Mouse (Mus musculus) ES-E14 (cell line): ENCODE data around the gene Ndufa7.

ENCODE experiments used
- CHD2 ChIP-seq: IDR thresholded peaks from 2 replicates; pipeline ENCODE4 v1.6.1; 2014; ENCODE audit warnings: mild to moderate bottlenecking, low read depth, low read length, inconsistent platforms
- HCFC1 ChIP-seq: IDR thresholded peaks from 2 replicates; pipeline ENCODE4 v1.6.1; 2012; ENCODE audit warnings: low read length, inconsistent platforms, borderline replicate concordance; ENCODE audit not compliant: insufficient read depth
- MAFK ChIP-seq: IDR thresholded peaks from 2 replicates; pipeline ENCODE4 v1.6.1; 2014; ENCODE audit warnings: mild to moderate bottlenecking, low read depth, low read length, inconsistent platforms; ENCODE audit not compliant: insufficient read depth
- ZC3H11A ChIP-seq: IDR thresholded peaks from 2 replicates; pipeline ENCODE4 v1.6.1; 2012; ENCODE audit warnings: low read depth, mild to moderate bottlenecking, inconsistent platforms, low read length, borderline replicate concordance
- ZNF384 ChIP-seq: IDR thresholded peaks from 2 replicates; pipeline ENCODE4 v1.6.1; 2012; ENCODE audit warnings: low read depth, low read length, inconsistent platforms

GRCm38 (mm10) chr17:33786375-33786774, 38.0 kb upstream of the Ndufa7 start:
- TF ChIP-seq MAFK (no peak), ZNF384 (no peak), ZC3H11A (no peak), CHD2 (no peak), HCFC1 (no peak)
